Mouse (Mus musculus) brain, embryonic 14.5 days (tissue): ENCODE measurements at regions not wholly inside any gene's neighbourhood (a gene's known extent, or its start where the extent isn't known, plus 50 kb on each side); places are given as distances from the start of the nearest gene placed in this dataset.

Experiments used
- CTCF ChIP-seq: fragments of 200-500 bp; IDR thresholded peaks from 2 replicates; pipeline ENCODE4 v1.5.1; 2012; ENCODE audit warnings: inconsistent platforms, mild to moderate bottlenecking, moderate library complexity, borderline replicate concordance; ENCODE audit not compliant: insufficient read depth, insufficient read length; ENCODE audit errors: extremely low read depth
- POLR2A ChIP-seq: fragments of 200-500 bp; IDR thresholded peaks from 2 replicates; pipeline ENCODE4 v1.6.1; 2012; ENCODE audit warnings: mild to moderate bottlenecking, inconsistent platforms, borderline replicate concordance; ENCODE audit not compliant: poor library complexity, insufficient read depth, insufficient read length, severe bottlenecking; ENCODE audit errors: extremely low read depth

DNA sequence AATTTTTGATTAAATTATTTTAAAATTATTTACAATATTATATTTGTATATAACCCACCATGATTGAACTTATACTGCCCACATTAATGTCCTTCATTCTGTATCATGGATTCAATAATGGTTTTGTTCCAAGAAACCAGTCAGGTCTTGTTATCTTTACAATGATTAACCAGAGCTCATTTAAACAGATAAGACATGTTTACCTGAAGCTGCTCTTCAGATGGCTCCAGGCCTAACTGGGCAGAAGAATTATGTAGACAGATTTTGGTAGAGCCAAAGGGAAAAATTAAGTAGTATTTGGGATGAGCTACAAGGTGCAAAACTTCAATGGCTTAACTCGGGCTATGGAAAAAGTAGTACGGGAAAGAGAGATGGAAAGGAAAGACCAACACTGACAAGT is 97.7 kb upstream of the Kcnj16 start:
- TF ChIP-seq CTCF: no peak
- no peak for TF ChIP-seq POLR2A
